Mouse (Mus musculus): ENCODE measurements around the gene Ccdc134.

DNA sequence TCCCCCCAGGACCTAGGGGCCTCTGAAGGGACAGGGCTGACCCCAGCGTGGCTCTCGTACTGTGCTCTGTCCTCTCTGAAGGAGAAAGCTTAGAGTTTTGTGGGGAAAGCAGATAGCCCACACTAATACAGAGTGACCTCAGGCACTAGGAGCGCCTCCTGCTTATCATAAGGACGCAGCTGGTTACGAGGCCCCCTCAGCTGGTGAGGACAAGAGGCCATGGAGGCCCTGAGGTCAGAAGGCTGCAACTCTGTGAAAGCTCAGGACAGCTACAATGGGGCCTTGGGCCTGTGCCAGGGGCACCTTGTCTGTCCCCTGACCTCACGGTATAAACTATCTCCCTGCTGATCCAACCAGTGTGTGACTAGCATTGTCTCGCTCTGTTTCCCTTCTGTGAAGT is 56.5 kb downstream of the Ccdc134 start:
- no peak for TF ChIP-seq CTCF (IDR thresholded peaks at IDR 0.05; ENCODE audit: low read depth)
- TF ChIP-seq EP300 (optimal IDR thresholded peaks at IDR 0.05), result no peak
